Mouse (Mus musculus) bone marrow, adult 2 months (tissue): ENCODE measurements around the gene Tex45.

ENCODE experiments used
- CTCF ChIP-seq: fragments of 200-500 bp; IDR thresholded peaks from 2 replicates; pipeline ENCODE4 v1.5.1; 2011; ENCODE audit warnings: low read length, control low read depth; ENCODE audit not compliant: control insufficient read depth, insufficient read depth
- POLR2A ChIP-seq: fragments of 200-500 bp; IDR thresholded peaks from 2 replicates; pipeline ENCODE4 v1.6.1; 2011; ENCODE audit warnings: low read depth, mild to moderate bottlenecking, control low read depth, low read length, borderline replicate concordance; ENCODE audit not compliant: control insufficient read depth

GRCm38 (mm10) chr8:3431113-3431512 is 39.5 kb upstream of the Tex45 start:
- TF ChIP-seq CTCF (no peak), POLR2A (no peak)
